Mouse (Mus musculus) gastrocnemius, postnatal 25 days (tissue): ENCODE results near the gene 2310034C09Rik. TPM values are rescaled to one million over a fixed set of nuclear protein-coding genes. Genes with fewer than 3 reads are reported as not detected.
"Not testable (repeated sequence)": the region's sequence is repeated elsewhere in the genome, so short reads cannot be mapped to it uniquely, and the experiment has no call there.

ENCODE experiments used
- DNase-seq: peaks from one replicate; pipeline ENCODE4 v3.0.0; 2022
- long read RNA-seq, 2 experiments: library from polyadenylated mRNA; stranded (forward); transcript quantifications; one replicate each; pipeline ENCODE4 v2.0.0; 2021
- total RNA-seq, 2 experiments: library from RNA; stranded (reverse); gene quantifications; 1 replicate in 1 of 2; 2 replicates in 1 of 2; pipeline ENCODE4 v1.2.3; 2021

The 2310034C09Rik gene
- total RNA-seq: not detected
- long read RNA-seq, experiment 1: 0 reads
- long read RNA-seq, experiment 2: 0 reads

DNA sequence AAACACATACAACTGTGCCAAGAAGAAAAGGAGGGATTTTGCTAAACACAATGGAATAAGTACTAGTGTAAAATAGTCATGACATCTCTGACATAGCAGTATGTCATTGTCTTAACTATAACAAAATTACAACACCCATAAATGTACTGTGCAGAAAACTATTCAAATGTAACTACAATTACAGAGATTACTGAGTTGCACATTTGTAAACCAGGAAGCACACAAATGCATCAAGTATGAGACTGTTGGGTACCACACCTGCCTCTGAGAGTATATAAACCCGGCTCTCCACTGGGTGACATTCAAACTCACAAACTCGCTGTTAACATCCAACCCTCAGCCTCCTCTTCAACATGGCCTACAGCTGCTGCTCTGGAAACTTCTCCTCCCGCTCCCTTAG is at the start of gene 2310034C09Rik:
Gene 2310034C09Rik, plus strand, starts transcription at position 301 of the 400 bp plus-strand sequence.
- not testable (repeated sequence) for DNase-seq

DNA sequence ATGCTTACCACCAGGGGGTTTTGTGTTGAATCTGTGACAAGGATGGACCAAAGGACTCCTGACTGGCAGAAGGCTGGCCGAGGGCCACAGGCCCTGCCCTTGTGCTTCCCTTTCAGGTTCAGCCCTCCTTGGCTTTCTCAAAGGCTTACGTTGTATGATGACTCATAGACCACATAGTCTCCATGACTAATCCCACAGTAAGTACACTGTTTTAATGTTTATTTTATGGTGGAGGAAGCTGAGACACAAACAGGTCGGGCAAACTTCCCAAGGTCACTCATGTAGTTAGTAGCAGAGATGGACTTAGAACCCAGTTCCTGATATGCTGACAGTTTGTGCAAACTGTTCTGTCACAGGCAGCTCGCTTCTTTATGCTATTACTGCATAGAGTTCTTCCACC is 47.9 kb upstream of the 2310034C09Rik start:
- DNase-seq: no peak

GRCm38 (mm10) chr16:88711245-88711644 is 47.4 kb upstream of the 2310034C09Rik start:
- no peak for DNase-seq

- DNase-seq: no peak
Measured at GRCm38 (mm10) chr16:88716549-88716948, 42.1 kb upstream of the 2310034C09Rik start.

DNA sequence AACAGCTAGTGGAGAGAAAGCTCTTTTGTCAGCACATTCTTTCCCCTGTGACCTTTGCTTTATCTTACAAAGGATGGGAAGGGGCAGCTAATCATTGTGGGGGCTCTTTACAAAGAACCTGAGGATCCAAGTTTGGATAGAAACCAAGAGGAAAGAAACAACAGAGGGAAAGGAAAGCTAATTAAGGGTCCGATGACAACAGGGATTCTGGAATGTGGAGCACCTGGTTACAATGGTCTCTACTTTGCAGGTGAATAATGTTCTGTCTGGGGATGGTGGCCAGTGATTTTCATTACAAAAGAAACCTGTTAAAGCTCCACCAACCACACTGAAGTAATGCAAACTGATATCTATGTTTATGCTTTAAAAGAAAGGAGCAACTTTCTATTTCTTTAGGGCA is 38.6 kb upstream of the 2310034C09Rik start:
- DNase-seq: no peak

- peak; percentile 43 for DNase-seq
Measured at GRCm38 (mm10) chr16:88728812-88729275, 29.8 kb upstream of the 2310034C09Rik start, which contains the start of gene Krtap13-1. Gene Krtap13-1 (plus strand): TSS chr16:88728862.

DNA sequence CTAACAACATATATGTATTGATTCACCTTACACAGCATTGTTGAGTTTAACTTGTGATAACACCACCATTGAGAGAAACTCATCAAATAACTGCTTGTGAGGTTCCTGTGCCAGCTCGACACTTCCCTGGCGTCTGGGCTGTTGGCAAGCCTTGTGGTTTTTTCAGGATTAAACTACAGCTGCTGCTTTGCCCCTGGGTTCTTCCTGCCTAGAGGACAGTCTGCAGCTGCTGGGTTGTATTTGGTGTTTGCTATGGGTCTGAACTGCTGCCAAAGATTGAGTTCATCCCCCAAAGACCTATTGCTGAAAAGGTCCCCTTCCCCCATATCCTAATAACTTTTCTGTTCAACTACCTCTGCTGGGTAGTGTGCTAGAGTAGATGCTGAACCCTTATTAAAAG is 23.3 kb upstream of the 2310034C09Rik start:
- DNase-seq: no peak

DNA sequence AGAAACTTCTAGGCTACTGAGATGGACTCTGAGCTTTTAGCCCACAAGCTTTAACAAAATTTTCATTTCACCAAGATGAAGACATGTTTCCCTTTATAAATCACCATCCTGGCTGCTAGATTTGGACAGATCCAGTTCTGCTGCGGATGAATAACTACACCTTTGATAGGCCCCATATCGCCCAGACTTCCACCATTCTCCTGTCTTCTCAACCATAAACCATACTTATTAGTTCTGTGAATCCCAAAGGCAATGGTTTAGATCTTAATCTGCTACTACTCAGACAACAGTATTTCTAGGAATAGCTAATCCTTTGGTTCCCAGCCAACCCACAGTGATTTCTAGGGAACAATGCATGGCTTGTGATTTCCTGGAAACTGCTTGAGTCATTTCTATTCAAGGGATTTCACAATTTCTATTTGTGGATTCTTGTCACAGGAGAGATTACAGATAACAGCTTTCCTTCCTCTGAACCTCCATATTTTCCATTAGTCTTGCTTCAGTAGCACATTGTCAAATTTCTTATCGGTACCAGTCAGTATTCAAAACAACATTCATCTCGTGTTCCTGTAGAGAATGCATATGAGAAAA is 13.8 kb upstream of the 2310034C09Rik start:
- DNase-seq: no peak

DNA sequence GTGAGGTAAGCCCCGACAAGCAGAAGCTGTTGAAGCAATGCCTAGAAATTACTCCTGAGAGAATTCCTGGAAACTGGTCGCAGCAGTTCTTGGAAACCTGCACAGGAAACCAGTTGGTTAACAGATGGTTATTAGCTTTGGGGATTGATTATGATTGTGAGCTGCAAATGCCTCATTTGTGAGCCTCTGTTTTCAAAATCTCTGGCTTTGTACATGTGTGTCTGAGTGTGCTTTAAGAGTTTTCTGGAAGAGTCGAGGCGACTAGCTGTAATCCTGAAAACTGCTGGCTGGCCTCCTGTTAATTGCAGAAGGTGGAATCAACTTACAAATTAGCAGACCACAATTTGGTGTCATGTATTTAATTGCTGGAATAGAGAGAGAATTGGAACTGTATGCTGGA is 10.7 kb upstream of the 2310034C09Rik start:
- no peak for DNase-seq

DNA sequence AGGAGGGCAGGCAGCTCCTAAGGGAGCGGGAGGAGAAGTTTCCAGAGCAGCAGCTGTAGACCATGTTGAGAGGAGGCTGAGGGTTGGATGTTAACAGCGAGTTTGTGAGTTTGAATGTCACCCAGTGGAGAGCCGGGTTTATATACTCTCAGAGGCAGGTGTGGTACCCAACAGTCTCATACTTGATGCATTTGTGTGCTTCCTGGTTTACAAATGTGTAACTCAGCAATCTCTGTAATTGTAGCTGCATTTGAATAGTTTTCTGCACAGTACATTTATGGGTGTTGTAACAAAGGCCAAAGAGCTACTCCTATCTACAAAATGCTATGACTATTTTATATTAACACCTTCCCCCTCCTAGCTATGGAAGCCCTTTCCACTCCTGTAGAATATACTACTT is 7.1 kb upstream of the 2310034C09Rik start, which contains the start of gene Krtap13:
Gene Krtap13, minus strand, starts transcription at position 101 of the 400 bp plus-strand sequence.
- not testable (repeated sequence) for DNase-seq

- no peak for DNase-seq
Measured at GRCm38 (mm10) chr16:88774106-88774505, 15.5 kb downstream of the 2310034C09Rik start, which contains the start of gene 2310057N15Rik. Gene 2310057N15Rik (minus strand): TSS chr16:88774206.

DNA sequence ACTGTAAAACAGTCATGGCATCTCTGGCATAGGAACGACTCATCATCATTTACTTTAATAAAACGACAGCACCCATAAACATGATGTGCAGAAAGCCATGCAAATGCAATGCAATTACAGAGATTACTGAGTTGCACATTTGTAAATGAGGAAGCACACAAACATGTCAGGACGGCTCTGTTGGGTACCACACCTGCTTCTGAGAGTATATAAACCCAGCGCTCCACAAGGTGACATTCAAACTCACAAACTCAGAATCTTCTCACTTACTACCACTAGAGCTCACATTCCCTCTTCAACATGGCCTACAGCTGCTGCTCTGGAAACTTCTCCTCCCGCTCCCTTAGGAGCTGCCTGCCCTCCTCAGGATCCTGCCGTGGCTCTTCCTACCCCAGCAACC is 18.9 kb downstream of the 2310034C09Rik start, which contains the start of gene Gm5965:
Gene Gm5965, plus strand, starts transcription at position 301 of the 400 bp plus-strand sequence.
- DNase-seq: no peak

DNA sequence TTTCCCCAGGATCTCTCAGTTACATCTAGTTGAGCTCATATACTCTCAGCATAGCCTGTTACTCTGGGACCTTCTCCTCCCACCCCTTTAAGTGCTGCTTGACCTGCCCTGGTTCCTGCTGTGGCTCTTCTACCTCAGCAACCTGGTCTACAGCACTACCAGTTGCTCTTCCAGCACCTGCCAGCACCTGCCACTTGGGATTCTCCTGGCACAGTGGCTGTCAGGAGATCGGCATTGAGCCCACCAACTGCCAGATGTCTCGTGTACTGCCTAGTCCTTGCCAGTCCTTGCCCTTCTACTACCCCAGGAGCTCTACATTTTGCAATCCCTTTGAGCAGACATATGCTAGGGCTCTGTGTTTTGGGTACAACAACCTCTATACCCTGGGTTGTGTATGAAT is 28.1 kb downstream of the 2310034C09Rik start:
- no peak for DNase-seq

Other genes starting within 250 kb of the 2310034C09Rik start
- not detected for gene Cldn8, start 195.7 kb upstream of the 2310034C09Rik start, total RNA-seq
- gene Krtap24-1, start 146.6 kb upstream of the 2310034C09Rik start, total RNA-seq: not detected
- gene 2310079G19Rik, start 131.2 kb upstream of the 2310034C09Rik start, total RNA-seq: not detected
- not detected for gene Krtap26-1, start 111.1 kb upstream of the 2310034C09Rik start, total RNA-seq
- gene Krtap27-1, start 87.2 kb upstream of the 2310034C09Rik start, total RNA-seq: not detected
- gene 2310061N02Rik, start 50.9 kb upstream of the 2310034C09Rik start, total RNA-seq: not detected
- gene Krtap13-1, start 30.0 kb upstream of the 2310034C09Rik start, total RNA-seq: not detected
- gene Krtap13, start 7.2 kb upstream of the 2310034C09Rik start, total RNA-seq: not detected
- not detected for gene 2310057N15Rik, start 15.4 kb downstream of the 2310034C09Rik start, total RNA-seq
- gene Gm5965, start 19.0 kb downstream of the 2310034C09Rik start, total RNA-seq: not detected
- not detected for gene Gm20741, start 53.4 kb downstream of the 2310034C09Rik start, total RNA-seq
- not detected for gene Krtap15, start 61.4 kb downstream of the 2310034C09Rik start, total RNA-seq
- not detected for gene Krtap14, start 67.3 kb downstream of the 2310034C09Rik start, total RNA-seq
- gene Krtap19-1, start 110.6 kb downstream of the 2310034C09Rik start, total RNA-seq: not detected
- not detected for gene Krtap19-2, start 115.4 kb downstream of the 2310034C09Rik start, total RNA-seq
- gene Krtap19-3, start 119.2 kb downstream of the 2310034C09Rik start, total RNA-seq: not detected
- not detected for gene Krtap19-4, start 126.2 kb downstream of the 2310034C09Rik start, total RNA-seq
- not detected for gene Krtap19-5, start 137.6 kb downstream of the 2310034C09Rik start, total RNA-seq
- not detected for gene Krtap19-9b, start 173.4 kb downstream of the 2310034C09Rik start, total RNA-seq
- gene Krtap16-3, start 204.0 kb downstream of the 2310034C09Rik start, total RNA-seq: not detected